Mouse (Mus musculus) CH12.LX (cell line): ENCODE results near the gene Eva1a.

ENCODE experiments used
- CTCF ChIP-seq, 2 experiments: IDR thresholded peaks in 1 of 2; conservative IDR thresholded peaks in 1 of 2; 2 replicates each; pipeline ENCODE4 v1.5.1; 2011 to 2012; ENCODE audit warnings: low read depth in 2 of 2, low read length in 2 of 2, improper control_type of control experiment in 1 of 2, inconsistent platforms in 1 of 2, mild to moderate bottlenecking in 1 of 2, moderate library complexity in 1 of 2
- NRF1 ChIP-seq: IDR thresholded peaks from 2 replicates; pipeline ENCODE4 v1.6.1; 2014; ENCODE audit warnings: low read depth, mild to moderate bottlenecking, inconsistent platforms, low read length, improper control_type of control experiment, moderate library complexity
- ZC3H11A ChIP-seq: IDR thresholded peaks from 2 replicates; pipeline ENCODE4 v1.6.1; 2012; ENCODE audit warnings: low read depth, mild to moderate bottlenecking, inconsistent platforms, low read length, improper control_type of control experiment
- ZNF384 ChIP-seq: IDR thresholded peaks from 2 replicates; pipeline ENCODE4 v1.6.1; 2012; ENCODE audit warnings: low read depth, low read length, improper control_type of control experiment, inconsistent platforms

DNA sequence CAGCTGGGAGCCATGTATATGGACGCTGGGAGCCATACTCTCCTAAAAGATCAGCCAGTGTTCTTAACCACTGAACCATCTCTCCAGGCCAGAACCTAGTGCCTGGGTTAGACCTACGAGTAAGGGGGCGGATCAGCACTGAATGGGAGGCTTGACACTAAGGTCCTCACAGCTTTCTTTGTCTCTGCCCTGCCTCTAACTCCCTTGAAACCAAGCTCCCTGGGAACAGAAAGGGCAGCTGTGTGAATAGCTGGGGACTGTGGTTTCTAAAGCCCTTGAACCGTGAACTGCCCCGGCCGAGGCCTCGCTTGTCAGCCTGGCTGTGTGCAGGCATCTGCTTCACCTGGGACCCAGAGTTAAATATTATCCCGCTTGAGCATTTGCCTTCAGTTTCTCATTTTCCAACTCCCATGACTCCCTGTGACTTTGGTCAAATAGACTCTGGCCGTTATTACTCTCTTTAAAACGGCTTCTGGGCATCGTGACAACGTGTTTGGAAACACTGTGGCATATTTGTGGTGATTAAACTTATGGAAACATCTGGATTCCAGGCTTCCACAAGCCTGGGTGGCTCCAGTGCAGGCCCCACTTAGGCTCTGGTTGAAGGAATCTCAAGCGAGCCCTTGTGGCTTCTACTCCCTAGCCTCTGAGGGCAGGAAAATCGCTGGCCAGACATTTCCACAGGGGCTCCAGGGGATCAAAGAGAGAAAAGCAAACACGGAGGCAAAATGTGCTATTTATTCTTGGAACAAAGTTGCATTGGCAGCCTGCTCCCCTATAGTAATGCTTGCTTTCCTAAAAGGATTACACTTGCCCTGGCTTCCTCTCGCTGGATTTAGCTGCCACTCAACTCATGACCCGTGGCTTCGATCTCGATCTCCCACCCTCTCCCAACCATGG, 11.0 kb upstream of the Eva1a start:
- TF ChIP-seq CTCF (conservative IDR thresholded peaks at IDR 0.05 in 1 of 2, IDR thresholded peaks at IDR 0.05 in 1 of 2; ENCODE audit: low read depth in 2 of 2, low read length in 2 of 2) = no peak
- TF ChIP-seq NRF1 = no peak
- no peak for TF ChIP-seq ZC3H11A
- TF ChIP-seq ZNF384 = no peak
